Mouse (Mus musculus): ENCODE results near the gene AC131692.1.

- TF ChIP-seq CTCF (IDR thresholded peaks at IDR 0.05; ENCODE audit: low read depth): peak; percentile 86
- TF ChIP-seq EP300 (optimal IDR thresholded peaks at IDR 0.05): no peak
Observed at GRCm38 (mm10) chr19:6067011-6067723, 27.1 kb upstream of the AC131692.1 start.
